Mouse (Mus musculus) heart, postnatal 14 days (tissue): ENCODE measurements around the gene AI661453. TPM values are rescaled to one million over a fixed set of nuclear protein-coding genes. Genes with fewer than 3 reads are reported as not detected.

Source experiments
- DNase-seq, 2 experiments: peaks; one replicate each; pipeline ENCODE4 v3.0.0; 2021 to 2022
- intact Hi-C: fragments of 180-260 bp; cut with DNase I; formaldehyde crosslinking; loops from one replicate; pipeline ENCODE4 v1.15.1; 2025
- total RNA-seq, 2 experiments: library from RNA; stranded (reverse); gene quantifications; 2 replicates each; pipeline ENCODE4 v1.2.3; 2021

The AI661453 gene
- total RNA-seq, 2 experiments from 2014 or later, result 1.8 to 2.1 TPM

DNA sequence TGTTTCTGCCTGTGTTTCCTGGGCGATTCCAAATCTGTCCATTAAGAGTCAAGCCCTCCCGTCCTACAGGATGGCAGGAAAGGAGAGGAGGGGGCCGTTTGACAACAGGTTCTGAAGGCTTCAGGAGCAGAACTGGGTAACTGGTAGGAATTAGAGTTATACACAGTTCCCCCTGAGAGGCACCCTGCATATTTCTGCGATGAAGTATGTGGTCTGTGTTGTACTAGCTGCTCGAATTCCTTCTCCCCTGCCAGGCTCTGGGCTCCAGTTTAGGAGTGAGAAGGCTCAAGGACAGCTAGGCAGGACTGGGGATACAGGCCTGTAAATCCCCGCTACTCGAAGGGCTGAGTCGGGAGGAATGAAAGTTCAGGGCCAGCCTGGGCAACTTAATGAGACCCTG lies 81.8 kb downstream of the AI661453 start:
- DNase-seq, result peak; percentile 42 to 60

More for the DNA sequence above, 81.8 kb downstream of the AI661453 start:
- intact Hi-C loops, result no loop called here

Other genes starting within 250 kb of the AI661453 start
- gene Mrps10, start 67.7 kb upstream of the AI661453 start, total RNA-seq, result 10 to 100 TPM; 25.1 to 26.2 TPM
- gene Guca1b, start 51.2 kb upstream of the AI661453 start, total RNA-seq, result under 1 TPM; 0.26 to 0.46 TPM
- under 1 TPM in 1 of 2 experiments, not detected in 1; 0.44 TPM for gene Guca1a, start 36.0 kb upstream of the AI661453 start, total RNA-seq
- gene 1700001C19Rik, start 761 bp downstream of the AI661453 start, total RNA-seq, result not detected
- 10 to 100 TPM; 14.9 to 15.6 TPM for gene Taf8, start 65.7 kb downstream of the AI661453 start, total RNA-seq
- 100 to 1,000 TPM in 1 of 2 experiments, 10 to 100 TPM in 1; 93.8 to 126 TPM for gene Ccnd3, start 68.4 kb downstream of the AI661453 start, total RNA-seq
- 10 to 100 TPM; 14.0 to 15.8 TPM for gene Bysl, start 174.9 kb downstream of the AI661453 start, total RNA-seq
- 10 to 100 TPM; 18.7 to 20.8 TPM for gene Med20, start 175.0 kb downstream of the AI661453 start, total RNA-seq
- gene Gm20517, start 175.0 kb downstream of the AI661453 start, total RNA-seq, result 1 to 10 TPM; 1.9 to 2.5 TPM
- 1 to 10 TPM; 4.4 to 4.5 TPM for gene Usp49, start 194.1 kb downstream of the AI661453 start, total RNA-seq